Mouse (Mus musculus) stomach, embryonic 14.5 days (tissue): ENCODE results near the gene Olfr522. TPM values are rescaled to one million over a fixed set of nuclear protein-coding genes. Genes with fewer than 3 reads are reported as not detected.

ENCODE experiments used
- ATAC-seq: fragments of 200-750 bp; cut with Nextera tagmentation; 2 replicates; pipeline ENCODE4 v1.8.0; 2017; ENCODE audit warnings: low read depth, moderate TSS enrichment; ENCODE audit not compliant: insufficient number of reproducible peaks, insufficient read depth, low FRiP score
- H3K27ac ChIP-seq: fragments of 300-500 bp; sonication (generic); 2 replicates; pipeline ENCODE4 v1.5.1; 2014; ENCODE audit warnings: mild to moderate bottlenecking, low read length, moderate library complexity, mixed read lengths
- H3K27me3 ChIP-seq: fragments of 300-500 bp; sonication (generic); 2 replicates; pipeline ENCODE4 v1.6.1; 2014; ENCODE audit warnings: low read length, control low read depth, mixed read lengths; ENCODE audit not compliant: control insufficient read depth, insufficient read depth
- H3K36me3 ChIP-seq: fragments of 300-500 bp; sonication (generic); 2 replicates; pipeline ENCODE4 v1.6.1; 2014; ENCODE audit warnings: mild to moderate bottlenecking, control low read depth, low read length, moderate library complexity, mixed read lengths; ENCODE audit not compliant: control insufficient read depth, insufficient read depth
- H3K4me1 ChIP-seq: fragments of 300-500 bp; sonication (generic); 2 replicates; pipeline ENCODE4 v1.6.1; 2014; ENCODE audit warnings: low read length, control low read depth, mixed read lengths; ENCODE audit not compliant: control insufficient read depth, insufficient read depth
- H3K4me2 ChIP-seq: fragments of 300-500 bp; sonication (generic); replicated peaks from 2 replicates; pipeline ENCODE4 v1.6.1; 2014; ENCODE audit warnings: low read depth, low read length, control low read depth
- H3K4me3 ChIP-seq: fragments of 300-500 bp; sonication (generic); 2 replicates; pipeline ENCODE4 v1.5.1; 2014; ENCODE audit warnings: low read depth, low read length, control low read depth
- H3K9ac ChIP-seq: fragments of 300-500 bp; sonication (generic); replicated peaks from 2 replicates; pipeline ENCODE4 v1.6.1; 2014; ENCODE audit warnings: low read depth, mild to moderate bottlenecking, control low read depth, low read length, moderate library complexity, mixed read lengths
- H3K9me3 ChIP-seq: fragments of 300-500 bp; sonication (generic); 2 replicates; pipeline ENCODE4 v1.6.1; 2016; ENCODE audit warnings: low read depth, low read length, control low read depth; ENCODE audit not compliant: control insufficient read depth
- WGBS: fragments of 180-500 bp; shearing (Covaris S2); extraction: QIAGEN DNeasy Blood & Tissue Kit; methylation state at CpG from one replicate; pipeline ENCODE4 v1.1.7; 2014; 5-methylcytosine and 5-hydroxymethylcytosine counted together
- polyA plus RNA-seq: library from polyadenylated mRNA; unstranded; fragments of >200 nt; fragmentation: Nextera tagmentation; extraction: Ambion mirVana; gene quantifications from 2 replicates; pipeline ENCODE4 v1.2.1, GENCODE M21; 2014

The Olfr522 gene
- polyA plus RNA-seq: not detected in 2 replicates

DNA sequence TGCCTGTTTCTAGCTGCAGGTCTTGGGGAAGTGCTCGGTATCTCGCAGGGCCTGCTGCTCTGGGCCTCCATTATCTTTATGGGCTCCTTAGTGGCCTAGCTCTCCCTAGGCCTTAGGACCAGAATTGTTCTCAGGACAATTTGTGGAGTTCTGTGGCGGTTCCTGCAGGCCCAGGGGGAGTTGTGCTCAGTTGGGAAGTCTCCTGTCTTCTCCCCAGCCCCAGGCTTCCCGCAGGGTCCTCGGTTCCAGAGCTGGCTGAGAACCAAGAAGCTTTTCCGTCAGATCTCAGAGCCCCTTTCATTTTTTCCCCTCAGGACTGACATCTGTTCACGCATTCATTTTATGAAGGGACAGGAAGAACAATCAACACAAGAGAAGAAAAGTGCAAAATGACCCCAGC lies at the start of gene Olfr522:
Olfr522 (minus strand) TSS at position 101 of the 400 bp plus-strand sequence.
- H3K27me3 ChIP-seq: no peaks in the 10 kb centered on the region
- H3K4me1 ChIP-seq: no peaks in the 10 kb centered on the region
- no peak for ATAC-seq
- no peak within 1 kb of the TSS for H3K9ac ChIP-seq
- H3K9me3 ChIP-seq: no peaks in the 10 kb centered on the region
- WGBS: 76% methylated on average over 7 of the region's 7 CpGs
- H3K4me2 ChIP-seq: no peak within 1 kb of the TSS
- H3K27ac ChIP-seq: no peak within 1 kb of the TSS
- H3K36me3 ChIP-seq: no peaks in the 10 kb centered on the region
- no peak within 1 kb of the TSS for H3K4me3 ChIP-seq

DNA sequence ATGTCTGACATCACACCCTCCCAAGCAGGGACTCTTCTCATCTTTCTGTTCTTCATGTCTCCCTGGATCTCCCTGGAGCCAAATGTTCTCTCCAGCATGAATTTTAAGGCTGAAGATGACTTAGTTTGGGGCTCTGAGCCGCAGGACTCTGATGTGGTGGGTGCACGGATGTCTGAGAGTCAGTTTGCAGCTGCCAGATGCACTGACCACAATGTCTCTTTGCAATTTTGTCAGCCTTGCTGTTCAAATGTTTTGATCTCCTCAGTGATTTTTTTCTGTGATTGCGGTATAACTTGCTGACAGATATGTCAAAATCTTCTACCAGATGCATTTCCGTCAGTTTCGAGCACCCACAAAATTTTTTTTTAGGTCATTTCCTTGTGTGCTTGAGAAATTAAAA lies 49.3 kb upstream of the Olfr522 start:
- 81% methylated on average over 5 of the region's 5 CpGs for WGBS
- no peak overlapping the region for H3K9ac ChIP-seq
- no peak overlapping the region for H3K4me2 ChIP-seq
- no peaks in the 10 kb centered on the region for H3K9me3 ChIP-seq
- no peaks in the 10 kb centered on the region for H3K4me1 ChIP-seq
- no peaks in the 10 kb centered on the region for H3K36me3 ChIP-seq
- H3K27ac ChIP-seq: no peak overlapping the region
- no peaks in the 10 kb centered on the region for H3K27me3 ChIP-seq
- H3K4me3 ChIP-seq: no peak overlapping the region
- no peak for ATAC-seq

DNA sequence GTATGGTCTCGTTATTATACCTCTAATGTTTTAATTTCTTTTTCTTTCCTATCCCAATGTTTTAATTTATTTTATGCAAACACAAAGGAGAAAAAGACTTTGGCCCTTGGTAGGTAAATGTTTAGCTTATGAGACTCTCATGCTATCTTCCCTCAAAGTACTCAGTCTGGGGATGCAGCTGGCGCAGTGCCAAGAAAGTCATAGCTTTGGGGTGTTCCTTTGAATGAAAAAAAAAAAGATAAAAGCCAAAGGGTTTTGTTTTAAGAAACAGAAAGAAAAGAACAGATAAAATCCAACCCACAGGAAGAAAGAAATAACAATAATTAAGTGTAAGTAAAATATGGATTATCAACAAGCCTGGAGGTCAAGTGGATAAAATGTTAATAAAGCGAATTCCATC lies 44.1 kb upstream of the Olfr522 start:
- ATAC-seq: no peak
- no peaks in the 10 kb centered on the region for H3K9me3 ChIP-seq
- no peak overlapping the region for H3K9ac ChIP-seq
- H3K27me3 ChIP-seq: no peaks in the 10 kb centered on the region
- no peaks in the 10 kb centered on the region for H3K36me3 ChIP-seq
- H3K4me2 ChIP-seq: no peak overlapping the region
- H3K4me1 ChIP-seq: no peaks in the 10 kb centered on the region
- no peak overlapping the region for H3K4me3 ChIP-seq
- no peak overlapping the region for H3K27ac ChIP-seq
- 70% methylated on average over 3 of the region's 3 CpGs for WGBS

DNA sequence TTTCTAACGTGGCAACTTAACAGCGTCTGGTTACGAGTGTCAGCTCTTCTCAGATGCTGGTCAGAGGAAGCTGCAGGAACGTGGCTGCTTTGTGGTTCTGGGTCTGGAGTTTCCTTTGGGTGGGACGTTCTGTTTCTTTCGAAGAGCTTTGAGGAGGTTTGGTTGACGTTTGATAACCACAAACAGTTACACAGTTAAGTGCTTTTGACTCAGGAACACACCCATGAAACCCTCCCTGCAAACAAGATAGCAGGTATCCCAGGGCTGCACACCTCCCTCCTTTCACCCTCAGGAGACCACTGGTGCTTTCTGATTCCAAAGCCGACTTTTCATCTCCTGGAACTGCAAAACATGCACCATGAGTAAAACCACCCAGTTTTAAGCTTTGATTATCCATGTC lies 43.6 kb upstream of the Olfr522 start:
- no peaks in the 10 kb centered on the region for H3K9me3 ChIP-seq
- no peak for ATAC-seq
- WGBS: 65% methylated on average over 8 of the region's 8 CpGs
- H3K27ac ChIP-seq: no peak overlapping the region
- H3K4me3 ChIP-seq: no peak overlapping the region
- H3K9ac ChIP-seq: no peak overlapping the region
- H3K4me1 ChIP-seq: no peaks in the 10 kb centered on the region
- H3K4me2 ChIP-seq: no peak overlapping the region
- H3K36me3 ChIP-seq: no peaks in the 10 kb centered on the region
- H3K27me3 ChIP-seq: no peaks in the 10 kb centered on the region

DNA sequence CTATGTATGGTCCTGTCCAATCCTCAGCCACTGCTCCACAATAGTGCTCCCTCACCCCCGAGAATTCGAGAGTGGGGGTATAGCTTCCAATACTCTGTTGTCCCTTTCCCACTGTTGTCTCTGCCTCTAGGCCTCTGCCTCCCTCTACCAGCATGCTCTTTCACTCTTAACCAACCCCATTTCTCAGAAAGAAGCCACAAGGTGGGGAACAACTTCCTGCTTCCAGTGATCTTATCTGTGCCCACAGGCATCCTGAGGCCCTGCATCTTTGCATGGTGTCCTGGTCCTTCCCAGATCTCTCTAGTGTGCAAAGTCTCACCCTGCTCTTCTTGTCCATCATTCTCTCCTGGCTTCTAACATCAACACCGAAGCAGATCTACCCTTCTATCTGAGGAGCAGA lies 42.3 kb upstream of the Olfr522 start:
- no peaks in the 10 kb centered on the region for H3K4me1 ChIP-seq
- H3K9me3 ChIP-seq: no peaks in the 10 kb centered on the region
- 72% methylated on average over 3 of the region's 3 CpGs for WGBS
- no peak overlapping the region for H3K27ac ChIP-seq
- H3K4me2 ChIP-seq: no peak overlapping the region
- no peaks in the 10 kb centered on the region for H3K36me3 ChIP-seq
- ATAC-seq: no peak
- no peak overlapping the region for H3K4me3 ChIP-seq
- no peaks in the 10 kb centered on the region for H3K27me3 ChIP-seq
- H3K9ac ChIP-seq: no peak overlapping the region

DNA sequence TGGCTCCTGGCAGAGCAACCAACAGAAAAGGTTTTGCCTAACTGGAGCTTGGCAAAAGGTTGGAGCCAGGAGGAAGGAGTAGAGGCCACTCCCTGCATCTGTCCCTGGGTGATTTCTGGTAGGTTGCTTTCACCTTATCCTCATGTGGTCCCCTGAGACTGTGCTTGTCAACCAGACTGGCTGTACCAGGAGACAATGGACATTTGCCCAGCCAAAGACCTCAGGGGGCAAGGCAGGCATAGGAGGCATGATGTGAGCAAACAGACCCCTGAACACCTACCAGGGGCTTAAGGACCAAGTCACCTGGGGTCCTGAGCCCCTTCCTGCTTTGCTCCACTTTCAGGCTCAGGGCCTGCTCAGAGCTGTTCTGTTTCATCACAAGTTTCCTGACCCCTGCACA lies 41.3 kb upstream of the Olfr522 start, which contains the start of gene Olfr524:
Olfr524 (minus strand) TSS at position 101 of the 400 bp plus-strand sequence.
- no peak within 1 kb of the TSS for H3K4me3 ChIP-seq

DNA sequence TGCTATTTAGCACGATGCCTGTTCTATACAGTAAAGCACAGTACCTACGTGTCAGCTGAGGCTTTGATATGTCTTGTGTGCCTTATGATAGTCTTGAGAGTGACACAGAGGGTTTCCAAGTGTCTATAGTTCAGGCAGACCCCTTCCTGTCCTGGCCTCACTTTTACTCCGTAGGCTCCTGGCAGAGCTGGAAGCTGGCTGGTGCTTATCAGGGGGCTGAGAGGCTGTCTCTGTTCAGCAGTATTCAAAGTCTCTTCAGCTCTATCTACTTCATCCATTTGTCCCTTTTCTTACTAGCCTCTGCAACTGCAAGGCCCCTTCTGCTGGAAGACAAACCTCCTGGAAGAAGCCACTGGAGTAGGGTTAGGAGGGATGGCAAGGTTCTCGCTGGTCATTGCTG lies 36.5 kb upstream of the Olfr522 start:
- Histone ChIP-seq H3K27me3 (no peaks in the 10 kb centered on the region), H3K4me1 (no peaks in the 10 kb centered on the region), H3K4me3 (no peak overlapping the region), H3K36me3 (no peaks in the 10 kb centered on the region), H3K27ac (no peak overlapping the region), H3K4me2 (no peak overlapping the region), H3K9ac (no peak overlapping the region), H3K9me3 (no peaks in the 10 kb centered on the region)
- no peak for ATAC-seq
- 91% methylated on average over 4 of the region's 4 CpGs for WGBS

More for the DNA sequence above, 41.3 kb upstream of the Olfr522 start, which contains the start of gene Olfr524:
- Histone ChIP-seq H3K9ac (no peak within 1 kb of the TSS), H3K27me3 (no peaks in the 10 kb centered on the region), H3K27ac (no peak within 1 kb of the TSS), H3K9me3 (no peaks in the 10 kb centered on the region), H3K36me3 (no peaks in the 10 kb centered on the region), H3K4me1 (no peaks in the 10 kb centered on the region), H3K4me2 (no peak within 1 kb of the TSS)
- ATAC-seq: no peak

DNA sequence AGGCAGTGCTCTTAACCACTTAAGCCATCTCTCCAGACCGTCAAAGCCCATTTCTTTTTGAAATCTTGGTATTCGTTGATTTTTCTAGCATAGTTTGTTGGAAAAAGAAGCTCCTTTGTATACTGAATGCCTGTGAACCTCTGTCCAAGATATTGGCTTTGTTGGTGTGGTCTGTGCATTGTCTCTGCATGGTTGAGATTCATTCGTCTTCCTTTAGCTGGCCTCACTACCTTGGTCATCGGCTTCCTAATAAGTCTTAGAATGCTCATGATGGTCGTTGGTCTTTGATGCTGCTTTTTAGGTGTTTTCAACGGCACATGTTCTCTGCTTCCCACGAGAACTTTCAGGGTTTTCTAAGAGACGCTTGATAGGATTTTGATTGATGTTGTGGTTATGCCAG lies 31.4 kb upstream of the Olfr522 start:
- 80% methylated on average over 8 of the region's 8 CpGs for WGBS
- no peak for ATAC-seq
- Histone ChIP-seq H3K4me2 (no peak overlapping the region), H3K9ac (no peak overlapping the region), H3K27ac (no peak overlapping the region), H3K9me3 (no peaks in the 10 kb centered on the region), H3K36me3 (no peaks in the 10 kb centered on the region), H3K4me1 (no peaks in the 10 kb centered on the region), H3K27me3 (no peaks in the 10 kb centered on the region), H3K4me3 (no peak overlapping the region)

DNA sequence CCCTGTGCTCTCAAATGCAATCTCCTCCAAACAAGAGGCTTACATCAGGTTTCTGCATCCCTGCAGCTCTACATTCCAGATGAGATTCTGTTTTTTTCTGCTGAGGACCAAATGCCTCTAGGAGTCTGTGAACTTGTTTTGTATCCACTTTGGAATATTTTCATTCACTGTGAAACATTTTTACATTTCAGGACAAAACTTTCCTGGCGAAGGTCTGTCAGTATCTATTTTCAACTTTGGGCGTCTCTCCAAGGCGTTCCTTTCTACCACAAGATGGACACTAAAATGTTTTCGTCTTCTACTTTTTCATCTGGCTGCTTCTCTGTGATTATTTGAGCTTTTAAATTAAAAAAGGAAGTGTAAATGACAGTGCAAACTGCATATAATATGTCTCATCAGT lies 29.5 kb upstream of the Olfr522 start:
- 83% methylated on average over 4 of the region's 4 CpGs for WGBS
- no peaks in the 10 kb centered on the region for H3K9me3 ChIP-seq
- no peaks in the 10 kb centered on the region for H3K27me3 ChIP-seq
- no peaks in the 10 kb centered on the region for H3K36me3 ChIP-seq
- ATAC-seq: no peak
- no peak overlapping the region for H3K4me3 ChIP-seq
- H3K4me1 ChIP-seq: no peaks in the 10 kb centered on the region
- H3K9ac ChIP-seq: no peak overlapping the region
- no peak overlapping the region for H3K4me2 ChIP-seq
- no peak overlapping the region for H3K27ac ChIP-seq
